Comparison of ENCODE assay signal across 12 mouse cellular contexts in genomic region chr1:59943825-59944224, GRCm38 (mm10).
A peak's percentile ranks its signal among the peaks of the same experiment; 100 is the strongest.
DNase-seq lines count a peak whose midpoint lies in the region.
"Had no signal": no experiment of that assay in that cellular context is flagged by ENCODE, and none has a peak within 500 bp of the region (broad histone marks: within the 10 kb centered on the region; RNA-seq: fewer than 3 reads in every experiment).

No protein-coding gene starts in this region.

- DNase-seq in kidney, postnatal 10 days, result peak; percentile 30
- DNase-seq in kidney, adult 11 months, result no peak
- peak; percentile 43 for DNase-seq in A20 (ENCODE audit: low read depth, low spot score)
- DNase-seq in embryo, embryonic 11 days, result peak; percentile 13
- DNase-seq in lung, postnatal 10 days, result peak; percentile 41
- DNase-seq in cerebellum, postnatal 36 days, result no peak
- DNase-seq in frontal cortex, postnatal 25 days (ENCODE audit: low spot score in 2 of 2), result no peak
- no peak for DNase-seq in right cerebral cortex, postnatal 25 days
- DNase-seq: cerebellum, adult 8-10 months; kidney, postnatal 36 days; liver, embryonic 13.5 days; thymus, postnatal 25 days had no signal

Comparison
In these comparisons a context has a peak if more than half of its experiments do, and no peak if none do; other contexts are left out.
1. DNase-seq: peak in kidney, postnatal 10 days (single experiment), A20 (single experiment), embryo, embryonic 11 days (single experiment) and lung, postnatal 10 days (single experiment); none in kidney, adult 11 months (single experiment), cerebellum, postnatal 36 days (0 of 2), frontal cortex, postnatal 25 days (0 of 2) and right cerebral cortex, postnatal 25 days (single experiment).